Mouse (Mus musculus) adrenal gland, postnatal 4 days (tissue): Measurements from ENCODE around the gene Gm37240. TPM values are rescaled to one million over a fixed set of nuclear protein-coding genes. Genes with fewer than 3 reads are reported as not detected.

Experiments
- DNase-seq, 2 experiments: peaks; one replicate each; pipeline ENCODE4 v3.0.0; 2021 to 2022; ENCODE audit warnings: low spot score in 2 of 2, mixed read lengths in 2 of 2
- total RNA-seq, 2 experiments: library from RNA; stranded (reverse); gene quantifications; 2 replicates each; pipeline ENCODE4 v1.2.3; 2021

Gm37240 gene
- total RNA-seq, 2 experiments from 2014 or later: 8.0 to 8.3 TPM

DNA sequence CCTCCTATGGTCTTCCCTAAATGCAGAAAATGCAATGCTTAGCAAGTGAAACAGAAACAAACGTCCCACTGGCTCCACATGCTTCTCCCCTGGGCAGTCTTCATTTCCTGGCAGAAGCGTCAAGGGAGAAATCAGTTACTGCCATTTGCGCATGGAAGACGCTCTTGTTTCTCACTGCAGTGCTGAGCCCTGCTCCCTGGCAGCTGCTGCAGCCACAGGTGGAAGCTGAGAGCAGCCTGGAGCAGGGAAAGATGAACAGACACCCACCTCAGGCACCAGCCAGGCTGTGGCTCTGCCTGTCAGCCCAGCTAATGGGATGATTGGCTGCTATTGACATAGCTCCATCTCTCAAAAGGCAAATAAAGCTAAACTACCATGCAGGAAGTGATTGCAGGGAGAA lies 578.6 kb downstream of the Gm37240 start:
- no peak for DNase-seq

DNA sequence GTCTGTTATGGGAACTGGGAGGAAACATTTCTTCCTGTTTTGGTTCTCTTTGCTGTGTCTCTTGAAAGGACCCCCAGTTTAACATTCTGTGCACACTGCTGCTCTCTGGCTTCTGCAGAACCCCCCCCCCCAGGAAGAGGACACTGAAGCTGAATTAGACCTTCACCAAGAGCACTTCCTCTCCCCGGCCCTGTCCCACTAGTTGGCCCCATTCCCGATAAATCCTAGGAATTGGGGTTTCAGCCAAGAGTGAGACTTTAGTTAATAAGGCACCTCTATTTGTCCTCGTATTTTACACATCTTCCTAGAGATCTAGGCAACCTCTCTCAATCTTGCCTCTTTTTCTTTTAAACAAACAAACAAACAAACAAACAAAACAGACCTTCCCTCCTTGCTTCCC lies 585.5 kb downstream of the Gm37240 start:
- no peak for DNase-seq

GRCm38 (mm10) chr3:85301336-85301735 lies 586.0 kb downstream of the Gm37240 start:
- DNase-seq: no peak

DNA sequence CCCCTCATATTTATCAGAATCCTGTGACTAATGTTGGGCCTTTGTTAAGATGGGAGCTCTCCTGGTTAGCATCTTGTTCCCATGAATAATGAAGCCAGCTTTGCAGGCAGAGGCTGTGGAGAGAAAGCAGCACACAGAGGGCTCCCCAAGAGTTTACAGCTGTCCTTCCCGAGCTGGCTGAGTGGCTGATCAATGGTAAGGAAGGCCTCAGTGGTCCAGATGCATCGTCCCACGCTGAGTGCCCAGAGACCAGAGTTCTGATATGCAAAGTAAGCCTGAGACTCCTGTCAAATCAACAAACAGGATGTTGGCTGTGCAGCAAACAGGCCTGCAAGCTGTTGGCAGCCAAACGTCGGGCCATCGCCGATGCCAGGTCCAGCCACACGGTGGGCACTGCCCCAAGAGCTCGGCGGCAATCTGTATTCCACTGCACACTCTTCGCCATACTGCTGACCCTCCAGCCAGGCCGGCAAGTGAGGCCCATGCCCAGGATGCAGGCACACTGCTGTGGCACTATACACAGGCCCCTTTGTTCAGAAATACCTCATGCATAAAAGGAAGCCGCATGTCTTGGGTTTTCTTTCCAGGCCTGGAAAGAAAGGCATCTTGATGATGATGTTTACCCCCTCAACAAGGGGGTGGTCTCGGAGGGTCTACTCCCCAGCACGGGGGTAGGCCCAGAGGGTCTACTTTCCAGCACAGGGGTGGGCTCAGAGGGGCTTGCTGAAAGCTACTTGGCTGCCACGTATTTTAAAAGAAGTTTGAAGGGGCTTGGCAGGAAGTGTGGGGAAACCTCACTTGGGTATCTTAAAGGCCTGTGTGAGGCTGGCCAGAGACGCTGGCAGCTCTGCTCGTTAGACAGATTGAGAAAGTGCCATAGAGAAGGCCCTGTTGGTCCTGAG lies 587.4 kb downstream of the Gm37240 start:
- no peak for DNase-seq

- DNase-seq: no peak
These were observed 592.1 kb downstream of the Gm37240 start for GRCm38 (mm10) chr3:85295229-85295628.

- no peak for DNase-seq
These were observed 599.7 kb downstream of the Gm37240 start for GRCm38 (mm10) chr3:85287627-85288026.

GRCm38 (mm10) chr3:85284483-85284882 lies 602.8 kb downstream of the Gm37240 start:
- DNase-seq: no peak

DNA sequence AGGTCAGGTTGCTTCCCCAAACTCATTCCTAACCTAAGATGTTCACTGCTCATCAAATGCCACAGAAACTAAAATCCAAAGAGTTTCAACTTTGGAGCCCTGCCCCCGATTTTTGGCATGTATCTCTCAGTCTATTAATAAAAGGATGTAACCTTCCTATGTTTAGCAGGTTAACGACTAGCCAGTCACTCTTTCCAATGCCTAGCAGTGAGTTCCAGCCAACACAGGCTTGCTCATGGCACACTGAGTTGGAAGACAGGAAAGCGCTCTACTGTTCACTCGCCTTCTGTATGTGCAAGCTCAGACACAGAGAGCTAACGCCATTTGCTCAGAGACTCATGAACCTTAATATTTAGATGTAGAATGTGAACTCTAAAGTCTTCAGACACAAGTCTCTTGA lies 604.5 kb downstream of the Gm37240 start:
- no peak for DNase-seq

GRCm38 (mm10) chr3:85275075-85275474 lies 612.2 kb downstream of the Gm37240 start:
- no peak for DNase-seq

GRCm38 (mm10) chr3:85271491-85271890 lies 615.8 kb downstream of the Gm37240 start:
- no peak for DNase-seq

DNA sequence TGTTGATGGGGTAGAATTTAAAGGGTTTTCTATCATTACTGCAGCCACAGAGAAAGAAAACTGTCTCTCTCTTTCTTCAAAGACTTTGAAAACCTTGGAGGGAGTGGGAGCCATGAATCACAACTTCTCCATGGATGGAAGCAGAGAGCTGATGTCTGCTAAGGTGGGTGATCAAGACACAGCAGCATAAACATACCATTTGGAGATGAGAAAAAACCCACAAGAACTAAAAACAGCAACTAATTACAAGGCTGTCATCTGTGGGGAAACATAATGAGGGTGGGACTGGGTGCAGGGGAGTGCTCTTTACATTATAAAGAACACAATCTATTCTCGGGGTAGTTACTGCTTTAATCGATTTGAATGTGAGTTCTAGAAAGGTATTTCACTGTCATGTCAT lies 622.4 kb downstream of the Gm37240 start:
- no peak for DNase-seq

- DNase-seq: no peak
These were observed 622.8 kb downstream of the Gm37240 start for GRCm38 (mm10) chr3:85264546-85264945.

GRCm38 (mm10) chr3:85254526-85254925 lies 632.8 kb downstream of the Gm37240 start:
- no peak for DNase-seq

GRCm38 (mm10) chr3:85251631-85252030 lies 635.7 kb downstream of the Gm37240 start:
- no peak for DNase-seq

DNA sequence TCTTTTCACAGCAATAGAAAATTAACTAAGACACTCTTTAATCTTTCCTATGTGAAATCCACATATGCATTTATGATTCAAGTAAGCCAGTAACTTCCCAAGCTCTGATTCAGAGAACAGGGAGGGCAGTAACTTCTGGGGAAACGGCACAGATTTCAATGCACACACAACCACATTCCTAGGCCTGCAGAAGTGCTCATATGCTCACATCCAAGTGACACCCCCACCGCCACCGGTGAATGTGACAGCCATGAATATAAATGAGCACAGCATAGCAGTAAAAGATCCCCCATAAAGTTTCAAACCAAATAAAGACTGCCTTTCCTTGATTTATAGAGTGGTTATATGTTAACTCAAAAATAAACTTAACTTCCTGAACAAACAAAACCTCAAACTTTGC lies 641.2 kb downstream of the Gm37240 start:
- no peak for DNase-seq

- no peak for DNase-seq
These were observed 650.8 kb downstream of the Gm37240 start for GRCm38 (mm10) chr3:85236546-85236945.

GRCm38 (mm10) chr3:85232846-85233245 lies 654.5 kb downstream of the Gm37240 start:
- DNase-seq: no peak

DNA sequence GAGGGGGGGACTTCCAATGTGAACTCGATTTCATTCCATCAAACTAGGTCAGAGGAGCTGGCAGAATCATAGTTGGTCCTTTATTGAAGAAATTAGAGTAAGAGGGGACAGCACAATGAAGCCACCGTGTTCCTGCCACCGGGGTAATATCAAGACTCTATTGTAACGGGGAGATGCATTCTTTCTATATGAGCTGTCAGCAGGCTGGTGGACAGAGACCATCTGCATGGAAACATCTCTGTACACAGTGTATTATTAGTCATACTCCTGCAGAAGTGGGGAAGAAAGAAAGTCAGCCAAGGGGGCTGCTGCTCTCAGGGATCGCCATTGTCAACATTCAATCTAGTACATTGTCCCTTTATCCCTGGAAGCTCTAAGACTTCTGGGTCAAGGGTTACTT lies 665.3 kb downstream of the Gm37240 start:
- DNase-seq: no peak

DNA sequence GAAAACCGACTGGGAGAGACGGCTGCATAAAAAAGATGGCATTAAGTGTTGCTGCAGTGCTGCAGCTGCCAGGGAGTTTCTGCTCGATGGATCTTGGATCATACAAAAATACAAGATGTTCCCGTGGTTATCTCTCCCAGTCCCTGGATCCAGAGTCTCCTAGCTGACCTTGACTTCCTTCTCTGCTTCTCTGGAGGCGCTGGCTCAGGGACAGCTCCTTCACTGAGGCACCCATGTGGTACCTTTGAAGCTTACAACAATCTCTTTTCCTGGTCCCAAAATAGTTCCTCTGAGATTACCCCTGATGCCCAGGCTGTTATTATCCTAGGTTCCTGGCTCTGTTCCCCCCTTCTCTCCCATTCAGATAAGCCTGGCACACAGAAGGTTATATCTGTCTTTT lies 672.4 kb downstream of the Gm37240 start:
- no peak for DNase-seq

DNA sequence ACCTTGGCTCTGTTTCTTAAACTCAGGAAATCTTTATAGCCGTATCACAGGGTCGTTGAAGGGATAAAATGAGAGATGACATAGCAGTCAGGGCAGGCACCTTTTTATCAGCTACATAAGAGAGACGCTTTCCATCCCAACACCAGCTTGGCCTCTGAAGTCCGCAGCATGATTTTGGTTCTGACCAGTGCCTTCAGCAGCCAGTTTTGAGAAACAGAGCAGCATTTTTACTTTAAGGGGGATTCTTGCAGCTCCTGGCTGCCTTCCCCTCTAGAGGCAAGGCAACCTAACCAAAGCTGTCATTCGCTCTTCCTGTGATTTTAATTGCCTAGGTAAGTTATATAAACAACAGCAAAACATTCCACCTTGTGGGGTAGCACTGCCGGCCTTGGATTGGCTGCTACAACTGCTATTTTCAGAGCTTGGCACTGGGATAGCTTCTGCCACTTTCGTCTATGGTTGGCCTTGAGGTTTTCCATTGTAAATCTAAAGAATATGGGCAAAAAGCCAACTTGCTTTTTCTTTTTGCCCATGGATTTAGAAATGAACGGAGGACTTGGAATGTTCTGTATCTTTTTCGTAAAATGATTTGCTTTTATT lies 674.5 kb downstream of the Gm37240 start:
- DNase-seq: no peak

DNA sequence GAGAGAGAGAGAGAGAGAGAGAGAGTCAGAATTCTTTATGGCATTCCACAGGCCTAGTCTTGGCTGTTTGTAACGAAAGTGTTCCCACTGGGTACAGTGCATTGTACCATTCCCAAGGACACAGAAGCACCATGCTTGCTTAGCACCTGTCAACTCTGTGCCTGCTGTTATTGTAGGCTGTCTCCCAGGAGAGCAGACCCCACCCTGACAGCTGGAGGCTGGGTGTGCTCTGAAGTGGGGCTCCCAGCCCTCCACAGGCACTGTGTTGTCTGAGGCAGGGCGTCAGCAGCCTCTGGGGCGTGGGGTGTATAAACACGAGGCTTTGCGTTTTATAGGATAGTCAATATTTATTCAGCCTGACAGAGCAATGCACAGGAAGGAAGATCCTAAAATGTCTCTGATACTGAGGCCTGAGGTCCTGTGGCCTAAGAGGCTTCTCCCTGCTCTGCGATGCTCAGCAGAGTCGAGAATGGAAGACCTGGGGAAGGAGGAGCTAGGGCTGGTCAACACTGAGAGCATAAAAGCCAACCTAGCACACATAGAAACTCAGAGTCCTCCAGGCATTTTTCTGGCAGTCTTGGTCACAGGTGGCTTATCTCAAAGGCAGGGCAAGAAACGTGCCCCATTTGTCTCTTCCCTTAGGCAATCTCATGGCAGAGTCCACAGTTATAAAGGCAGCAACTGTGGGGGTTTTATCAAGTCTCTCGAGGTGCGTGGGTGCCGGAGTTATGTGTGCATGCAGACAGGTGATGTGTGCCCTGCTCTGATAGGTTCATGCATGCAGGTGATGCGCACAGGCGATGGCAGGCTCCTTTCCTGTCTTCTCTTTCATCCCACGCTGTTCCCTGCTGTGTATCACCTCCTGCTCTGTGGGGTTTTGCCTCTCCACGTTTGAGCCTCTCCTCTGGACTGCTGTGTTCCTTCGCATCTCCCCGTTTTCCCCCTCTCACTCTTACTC lies 677.2 kb downstream of the Gm37240 start:
- DNase-seq: no peak

DNA sequence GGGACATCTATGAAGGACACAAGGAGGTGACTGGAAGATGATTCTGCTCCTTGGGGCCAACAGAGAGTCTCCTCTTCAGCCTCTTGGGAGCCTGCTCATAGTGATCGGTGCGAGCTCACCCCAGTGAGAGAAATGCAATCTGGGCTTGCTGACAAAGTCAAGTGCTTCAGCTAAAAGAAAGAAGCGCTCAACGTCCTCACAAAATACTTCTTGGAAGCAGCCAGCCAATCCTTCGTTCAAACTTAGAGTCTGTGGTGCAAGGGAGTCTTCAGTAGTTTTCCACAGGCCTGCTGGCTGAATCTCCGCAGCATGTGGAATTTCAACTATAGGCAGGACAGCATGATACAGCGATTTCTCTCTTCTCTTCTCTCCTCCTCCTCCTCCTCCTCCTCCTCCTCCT lies 680.8 kb downstream of the Gm37240 start:
- DNase-seq: no peak
